Mouse (Mus musculus): Measurements from ENCODE around the gene Mettl9. TPM values are rescaled to one million over a fixed set of nuclear protein-coding genes. Genes with fewer than 3 reads are reported as not detected.

The Mettl9 gene
- polyA plus RNA-seq, 1 experiment from 2014 or later, result 69.7 TPM

DNA sequence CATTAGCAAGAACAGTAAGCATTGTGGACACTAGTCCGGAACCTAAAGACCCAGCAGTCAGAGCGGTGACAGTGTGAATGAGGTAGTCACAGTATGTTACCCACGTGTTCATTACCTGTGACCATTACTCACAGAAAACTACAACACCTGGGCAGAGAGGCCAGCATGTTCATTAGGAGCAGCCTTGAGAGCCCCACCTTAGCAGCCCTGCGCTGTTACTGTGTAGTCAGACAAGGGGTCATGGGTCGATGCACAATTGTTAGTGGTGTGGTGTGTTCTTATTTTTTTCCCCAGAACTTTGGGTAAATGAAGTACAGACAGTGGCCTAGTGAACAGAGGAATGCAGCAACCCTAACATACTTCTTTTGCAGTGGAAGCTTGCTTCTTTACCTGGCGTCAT is 43.1 kb downstream of the Mettl9 start:
- ATAC-seq (no peak), DNase-seq (ENCODE audit: low spot score) (no peak)
- no peaks in the 10 kb centered on the region for H3K27me3 ChIP-seq (replicated peaks; ENCODE audit: insufficient read depth, low read length)
- TF ChIP-seq EP300 (IDR thresholded peaks at IDR 0.05) (no peak), CTCF (IDR thresholded peaks at IDR 0.05) (no peak)
- no peak overlapping the region for H3K4me3 ChIP-seq (ENCODE audit: low read depth, low read length)
- H3K4me2 ChIP-seq (replicated peaks; ENCODE audit: low read depth, low read length), result no peak overlapping the region
- no peaks in the 10 kb centered on the region for H3K9me3 ChIP-seq (ENCODE audit: low read length)
- no peaks in the 10 kb centered on the region; the same call in 1 of the 2 replicates for H3K4me1 ChIP-seq (ENCODE audit: insufficient read depth, low read depth, low read length)
- no peaks in the 10 kb centered on the region; the same call in 1 of the 2 replicates for H3K36me3 ChIP-seq (ENCODE audit: insufficient read depth, low read length)
- H3K27ac ChIP-seq (ENCODE audit: low read length), result no peak overlapping the region
- 95% methylated on average over 6 of the region's 6 CpGs for WGBS
- H3K9ac ChIP-seq (replicated peaks; ENCODE audit: low read depth), result no peak overlapping the region

DNA sequence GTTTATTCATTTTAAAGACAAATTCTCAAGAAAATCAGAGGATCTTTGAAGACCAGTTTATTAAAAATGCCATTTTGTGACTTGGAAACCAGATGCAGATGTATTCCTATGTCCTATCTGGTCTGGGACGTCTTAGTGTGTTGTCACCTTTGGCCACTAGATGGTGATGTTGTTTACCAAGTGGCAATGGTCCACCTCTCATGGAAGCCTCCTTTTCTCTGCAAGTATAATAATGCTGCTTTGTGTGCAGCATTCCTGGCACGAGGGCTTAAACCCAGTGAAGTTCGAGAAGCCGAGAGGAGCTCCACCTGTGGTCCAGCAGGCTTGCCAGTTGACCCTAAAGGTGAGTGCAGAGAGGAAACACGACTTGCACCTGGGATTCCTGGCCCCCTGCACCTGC is 43.6 kb downstream of the Mettl9 start:
- peak; percentile 88 for TF ChIP-seq CTCF (IDR thresholded peaks at IDR 0.05)
- TF ChIP-seq EP300 (IDR thresholded peaks at IDR 0.05), result no peak
- ATAC-seq (no peak), DNase-seq (ENCODE audit: low spot score) (peak; percentile 80)
- H3K4me3 ChIP-seq (ENCODE audit: low read depth, low read length), result no peak overlapping the region
- no peak overlapping the region for H3K4me2 ChIP-seq (replicated peaks; ENCODE audit: low read depth, low read length)
- H3K27me3 ChIP-seq (replicated peaks; ENCODE audit: insufficient read depth, low read length), result no peaks in the 10 kb centered on the region
- no peak overlapping the region for H3K9ac ChIP-seq (replicated peaks; ENCODE audit: low read depth)
- no peaks in the 10 kb centered on the region for H3K9me3 ChIP-seq (ENCODE audit: low read length)
- no peaks in the 10 kb centered on the region; the same call in 1 of the 2 replicates for H3K36me3 ChIP-seq (ENCODE audit: insufficient read depth, low read length)
- no peaks in the 10 kb centered on the region; the same call in 1 of the 2 replicates for H3K4me1 ChIP-seq (ENCODE audit: insufficient read depth, low read depth, low read length)
- WGBS, result 30% methylated on average over 5 of the region's 5 CpGs
- H3K27ac ChIP-seq (ENCODE audit: low read length), result no peak overlapping the region

DNA sequence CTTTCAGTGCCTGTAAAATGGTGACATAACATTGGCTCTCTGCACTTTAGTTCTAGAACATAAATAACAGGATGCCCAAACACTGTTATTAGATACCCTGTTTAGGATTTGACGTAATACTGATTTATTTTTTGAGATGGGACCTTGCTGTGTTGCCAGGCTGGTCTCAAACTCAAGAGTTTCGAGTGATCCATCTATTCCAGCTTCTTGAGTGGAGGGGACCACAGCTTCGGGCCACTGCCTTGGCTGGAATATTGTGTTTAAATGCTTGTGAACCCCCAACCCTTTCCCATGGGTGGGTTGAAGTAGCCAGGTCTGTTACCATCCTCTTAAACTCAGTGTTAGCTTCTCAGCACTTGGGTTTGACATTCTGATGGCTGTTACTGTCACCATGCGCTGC is 47.1 kb downstream of the Mettl9 start, which contains the start of gene Otoa:
Gene Otoa, plus strand, starts transcription at position 301 of the 400 bp plus-strand sequence.
- WGBS, result 92% methylated on average over 4 of the region's 4 CpGs
- no peaks in the 10 kb centered on the region for H3K4me1 ChIP-seq (ENCODE audit: insufficient read depth, low read depth, low read length)

DNA sequence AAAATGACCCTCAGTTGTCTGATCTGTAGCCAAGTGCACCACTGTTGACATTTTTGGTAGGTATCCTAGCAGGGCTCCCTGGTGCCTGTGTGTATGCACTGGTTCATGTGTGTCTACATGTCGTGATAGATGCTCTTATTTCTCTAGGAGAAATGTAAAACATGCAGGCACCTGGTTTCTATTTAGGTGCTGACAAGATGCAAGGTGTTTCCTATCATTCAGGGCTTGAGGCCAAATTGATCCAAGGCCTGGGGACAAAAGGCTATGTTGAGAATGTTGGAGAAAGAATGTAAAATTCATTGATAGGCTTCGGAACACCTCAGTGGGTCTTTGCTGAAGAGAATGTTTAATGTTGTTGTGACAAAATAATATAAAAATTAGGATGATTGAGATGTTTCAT is 47.6 kb downstream of the Mettl9 start:
- ATAC-seq, result no peak
- 80% methylated on average over 2 of the region's 2 CpGs for WGBS
- no peak overlapping the region for H3K4me3 ChIP-seq (ENCODE audit: low read depth, low read length)
- H3K4me1 ChIP-seq (ENCODE audit: insufficient read depth, low read depth, low read length), result no peaks in the 10 kb centered on the region
- no peaks in the 10 kb centered on the region for H3K27me3 ChIP-seq (replicated peaks; ENCODE audit: insufficient read depth, low read length)
- no peak for DNase-seq (ENCODE audit: low spot score)
- no peak overlapping the region for H3K4me2 ChIP-seq (replicated peaks; ENCODE audit: low read depth, low read length)
- no peak overlapping the region for H3K27ac ChIP-seq (ENCODE audit: low read length)
- no peak for TF ChIP-seq EP300 (IDR thresholded peaks at IDR 0.05)
- TF ChIP-seq CTCF (IDR thresholded peaks at IDR 0.05), result no peak
- H3K36me3 ChIP-seq (ENCODE audit: insufficient read depth, low read length), result no peaks in the 10 kb centered on the region; the same call in 1 of the 2 replicates
- H3K9me3 ChIP-seq (ENCODE audit: low read length), result no peaks in the 10 kb centered on the region
- no peak overlapping the region for H3K9ac ChIP-seq (replicated peaks; ENCODE audit: low read depth)

More for the DNA sequence above, 47.1 kb downstream of the Mettl9 start, which contains the start of gene Otoa:
- Histone ChIP-seq H3K4me3 (ENCODE audit: low read depth, low read length) (no peak within 1 kb of the TSS), H3K4me2 (replicated peaks; ENCODE audit: low read depth, low read length) (no peak within 1 kb of the TSS), H3K27me3 (replicated peaks; ENCODE audit: insufficient read depth, low read length) (no peaks in the 10 kb centered on the region), H3K27ac (ENCODE audit: low read length) (no peak within 1 kb of the TSS), H3K9me3 (ENCODE audit: low read length) (no peaks in the 10 kb centered on the region), H3K36me3 (ENCODE audit: insufficient read depth, low read length) (no peaks in the 10 kb centered on the region; the same call in 1 of the 2 replicates), H3K9ac (replicated peaks; ENCODE audit: low read depth) (no peak within 1 kb of the TSS)
- TF ChIP-seq CTCF (IDR thresholded peaks at IDR 0.05) (no peak), EP300 (IDR thresholded peaks at IDR 0.05) (no peak)
- ATAC-seq (no peak), DNase-seq (ENCODE audit: low spot score) (no peak)

DNA sequence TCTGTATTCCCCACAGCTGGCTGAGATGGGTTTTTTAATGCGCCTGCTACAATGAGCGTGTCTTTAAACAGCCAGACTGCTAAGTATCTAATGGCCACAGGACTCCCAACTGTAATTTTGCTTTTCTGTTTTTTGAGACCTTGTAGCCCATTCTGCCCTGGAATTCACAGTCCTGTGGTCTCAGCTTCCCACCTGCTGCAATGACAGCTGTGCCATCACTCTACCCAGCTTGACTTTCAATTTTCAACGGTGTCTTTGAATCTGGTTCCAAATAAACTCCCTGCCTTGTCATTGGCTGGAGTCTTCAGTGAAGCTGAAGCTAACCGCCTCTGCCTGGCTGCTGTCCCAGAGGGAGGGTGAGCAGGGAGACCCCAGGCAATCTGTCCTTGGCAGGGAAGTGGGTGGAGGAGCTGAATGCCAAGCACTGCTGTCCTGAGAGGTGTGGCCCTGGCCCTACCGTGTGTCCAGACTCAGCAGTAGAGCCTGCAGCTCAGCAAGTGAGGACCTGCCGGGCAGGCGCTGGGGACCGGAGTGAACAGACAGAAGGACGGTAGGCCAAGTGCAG is 48.8 kb downstream of the Mettl9 start:
- no peaks in the 10 kb centered on the region for H3K27me3 ChIP-seq (replicated peaks; ENCODE audit: insufficient read depth, low read length)
- H3K27ac ChIP-seq (ENCODE audit: low read length), result no peak overlapping the region
- H3K9ac ChIP-seq (replicated peaks; ENCODE audit: low read depth), result no peak overlapping the region
- no peaks in the 10 kb centered on the region for H3K9me3 ChIP-seq (ENCODE audit: low read length)
- H3K4me2 ChIP-seq (replicated peaks; ENCODE audit: low read depth, low read length), result no peak overlapping the region
- H3K4me1 ChIP-seq (ENCODE audit: insufficient read depth, low read depth, low read length), result no peaks in the 10 kb centered on the region
- WGBS, result 69% methylated on average over 9 of the region's 9 CpGs
- TF ChIP-seq CTCF (IDR thresholded peaks at IDR 0.05), result no peak
- TF ChIP-seq EP300 (IDR thresholded peaks at IDR 0.05), result no peak
- no peak overlapping the region for H3K4me3 ChIP-seq (ENCODE audit: low read depth, low read length)
- ATAC-seq (no peak), DNase-seq (ENCODE audit: low spot score) (no peak)
- no peaks in the 10 kb centered on the region for H3K36me3 ChIP-seq (ENCODE audit: insufficient read depth, low read length)

DNA sequence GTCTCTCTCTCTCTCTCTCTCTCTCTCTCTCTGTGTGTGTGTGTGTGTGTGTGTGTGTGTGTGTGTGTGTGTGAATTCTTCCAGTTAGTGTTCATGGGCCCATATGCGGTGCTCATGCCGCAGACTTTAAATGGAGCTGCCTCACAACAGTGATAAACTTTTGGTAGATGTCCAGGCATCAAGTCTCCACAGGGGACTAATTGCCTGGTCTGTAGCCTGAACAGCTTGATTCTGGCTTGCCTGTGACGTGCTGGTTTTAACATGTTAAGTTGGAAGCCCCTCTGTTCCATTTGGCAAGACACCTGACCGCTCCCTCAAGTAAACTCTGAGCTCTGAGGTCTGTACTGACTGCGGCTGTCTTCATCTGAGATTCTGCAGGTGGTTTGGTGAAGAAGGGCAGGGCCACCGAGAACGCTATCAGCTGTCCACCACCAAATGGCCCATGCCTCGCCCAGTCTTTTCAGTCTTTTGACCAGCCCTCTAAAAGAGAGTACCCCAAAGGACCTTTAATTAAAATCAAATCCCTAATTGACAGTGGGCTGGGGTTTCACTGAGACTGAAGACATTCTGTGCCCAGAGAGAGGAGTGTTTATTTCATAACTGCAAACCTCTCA is 50.7 kb downstream of the Mettl9 start:
- Histone ChIP-seq H3K9ac (replicated peaks; ENCODE audit: low read depth) (no peak overlapping the region), H3K36me3 (ENCODE audit: insufficient read depth, low read length) (no peaks in the 10 kb centered on the region), H3K9me3 (ENCODE audit: low read length) (no peaks in the 10 kb centered on the region), H3K27ac (ENCODE audit: low read length) (no peak overlapping the region), H3K4me3 (ENCODE audit: low read depth, low read length) (no peak overlapping the region), H3K27me3 (replicated peaks; ENCODE audit: insufficient read depth, low read length) (no peaks in the 10 kb centered on the region; the same call in 1 of the 2 replicates), H3K4me1 (ENCODE audit: insufficient read depth, low read depth, low read length) (no peaks in the 10 kb centered on the region), H3K4me2 (replicated peaks; ENCODE audit: low read depth, low read length) (no peak overlapping the region)
- 77% methylated on average over 8 of the region's 8 CpGs for WGBS
- DNase-seq (ENCODE audit: low spot score), result no peak
- TF ChIP-seq CTCF (IDR thresholded peaks at IDR 0.05), result no peak
- no peak for TF ChIP-seq EP300 (IDR thresholded peaks at IDR 0.05)
- ATAC-seq, result no peak

All from lung, postnatal 0 days (tissue).